Mouse (Mus musculus): ENCODE data around the gene Prmt9.

Prmt9 gene

GRCm38 (mm10) chr8:77549121-77549706 is at the start of gene Prmt9:
Gene Prmt9, plus strand, starts transcription at chr8:77549397.
- DNase-seq, result peak; percentile 93

DNA sequence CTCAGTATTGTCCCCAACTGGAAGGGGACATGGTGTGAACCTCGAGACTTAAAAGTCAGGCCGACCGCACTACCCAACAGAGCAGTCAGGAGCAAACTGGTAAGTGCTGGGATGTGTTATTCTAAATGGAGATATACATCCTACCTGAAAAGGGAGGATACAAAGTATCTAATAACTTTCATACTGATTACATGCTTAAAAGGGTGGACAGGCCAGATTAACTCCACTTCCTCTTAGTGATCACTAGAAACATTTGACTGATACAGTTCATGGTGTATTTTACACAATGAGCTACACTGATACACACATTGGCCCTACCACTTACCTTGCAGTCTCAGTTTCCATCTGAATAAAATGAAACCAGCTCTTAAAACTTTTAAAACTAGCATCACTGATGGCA is 48.9 kb upstream of the Prmt9 start:
- DNase-seq, result no peak

DNA sequence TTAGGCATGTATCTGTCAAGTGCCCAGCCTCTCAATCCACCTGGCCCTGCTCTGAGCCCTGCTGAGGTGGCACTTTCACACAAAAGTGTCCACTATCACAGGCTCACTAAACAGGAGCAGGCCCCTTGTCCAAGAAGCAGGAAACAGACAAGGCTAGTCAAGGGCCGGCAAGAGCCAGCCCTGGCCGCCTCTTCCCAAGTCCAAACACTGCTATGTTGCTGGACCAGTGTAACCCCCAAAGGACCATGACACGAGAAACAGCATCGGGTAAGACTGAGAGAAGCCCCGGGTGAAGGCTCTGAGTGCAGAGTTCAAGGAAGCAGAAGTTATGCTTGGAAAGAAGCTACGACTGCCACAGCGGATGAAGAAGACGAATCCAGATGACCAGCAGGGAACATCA is 48.1 kb upstream of the Prmt9 start:
- DNase-seq, result no peak

DNA sequence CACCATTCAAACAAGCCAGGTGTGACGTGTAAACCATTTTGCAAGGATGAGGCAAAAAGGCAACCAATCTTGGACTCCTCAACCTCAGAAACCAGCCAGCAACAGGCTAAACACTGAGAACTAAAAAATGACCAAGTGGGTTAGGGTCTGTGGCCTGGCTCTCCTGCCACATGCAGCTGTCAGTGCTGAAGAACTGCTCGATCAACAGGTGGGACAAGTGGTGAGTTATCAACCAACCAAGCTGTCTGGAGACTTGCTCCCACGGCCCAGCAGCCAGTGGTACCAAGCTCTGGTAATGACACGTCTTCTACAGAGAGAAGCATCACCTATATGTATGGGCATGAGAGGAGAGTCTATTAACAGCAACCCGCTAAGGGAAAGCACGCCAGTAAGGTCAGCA is 46.6 kb upstream of the Prmt9 start:
- DNase-seq, result no peak

GRCm38 (mm10) chr8:77506539-77506938 is 42.7 kb upstream of the Prmt9 start:
- DNase-seq, result no peak

- no peak for DNase-seq
These were observed 41.6 kb upstream of the Prmt9 start for GRCm38 (mm10) chr8:77507510-77508035.

DNA sequence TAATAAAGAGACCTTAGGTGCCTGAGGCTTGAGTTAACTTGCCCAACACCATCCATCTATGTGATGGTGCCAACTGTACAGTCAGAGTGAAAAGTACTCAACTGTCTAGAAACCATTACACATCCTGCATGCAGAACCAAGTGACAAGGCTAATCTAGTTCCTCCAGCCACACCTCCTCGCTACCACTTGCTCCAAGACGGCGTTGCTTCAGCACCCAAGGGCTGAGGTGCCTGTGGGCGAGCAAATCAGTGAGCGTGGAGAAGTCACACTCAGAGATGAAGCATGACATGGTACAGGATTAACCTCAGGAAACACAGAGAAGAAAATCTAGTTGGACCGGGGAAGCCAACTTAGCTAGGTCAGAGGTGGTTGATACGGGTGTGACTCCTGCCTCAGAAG is 40.2 kb upstream of the Prmt9 start:
- DNase-seq, result no peak

DNA sequence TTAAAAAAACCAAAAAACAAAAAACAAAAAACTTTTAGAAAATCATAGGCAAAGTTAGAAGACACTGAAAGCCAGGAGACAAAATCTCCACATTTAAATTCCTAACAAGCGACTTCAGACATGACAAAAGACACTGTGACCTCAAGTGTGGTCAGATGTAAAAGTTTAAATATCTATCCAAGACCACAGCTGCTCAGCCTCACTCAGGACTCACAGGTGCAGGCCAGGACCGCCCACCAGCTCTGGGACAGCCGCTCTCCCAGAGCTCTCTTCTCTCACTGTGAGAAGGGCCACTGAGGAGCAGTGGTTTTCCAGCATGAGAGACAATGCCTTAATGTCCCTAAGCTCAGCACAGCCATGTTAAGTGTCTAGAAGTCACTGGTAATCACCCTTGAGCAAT is 38.8 kb upstream of the Prmt9 start:
- DNase-seq, result no peak

GRCm38 (mm10) chr8:77511750-77512493 is 37.3 kb upstream of the Prmt9 start:
- no peak for DNase-seq

DNA sequence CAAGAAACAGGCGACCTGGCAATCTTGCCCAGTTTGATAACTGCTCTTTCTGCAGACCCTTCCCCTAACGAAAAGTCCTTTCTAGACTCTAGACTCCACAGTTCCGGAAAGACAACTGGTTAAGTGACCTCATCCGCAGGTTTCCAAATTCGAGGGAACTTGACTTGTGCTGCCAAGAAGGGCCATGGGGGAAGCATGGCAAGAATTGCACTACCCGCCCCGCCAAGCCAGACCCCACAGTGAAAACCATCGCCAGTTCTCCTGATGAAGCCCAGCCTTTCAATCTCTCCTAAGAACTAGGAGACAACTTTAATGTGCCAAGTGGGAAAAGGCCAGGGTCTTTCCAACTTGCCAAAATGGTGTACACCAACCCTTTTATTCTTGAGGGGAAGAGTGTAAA is 34.0 kb upstream of the Prmt9 start:
- DNase-seq, result no peak

DNA sequence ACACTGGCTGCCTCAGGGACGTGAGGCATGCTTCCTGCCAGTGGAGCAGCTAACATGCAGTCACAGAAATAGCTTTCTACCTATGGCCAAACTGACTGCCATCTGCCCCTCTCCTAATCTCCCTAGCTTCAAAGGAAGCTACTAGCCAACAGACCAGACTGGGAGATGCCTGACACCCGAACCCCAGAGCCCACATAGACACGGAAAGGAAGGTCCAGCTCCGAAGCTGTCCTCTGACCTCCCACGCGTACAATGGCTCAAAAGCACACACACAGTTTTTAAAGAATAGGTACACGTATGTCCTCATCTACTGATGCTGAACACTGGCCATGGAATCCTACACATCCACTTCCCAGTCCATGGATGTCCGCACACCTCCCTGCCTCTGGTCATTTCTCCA is 33.4 kb upstream of the Prmt9 start:
- no peak for DNase-seq

DNA sequence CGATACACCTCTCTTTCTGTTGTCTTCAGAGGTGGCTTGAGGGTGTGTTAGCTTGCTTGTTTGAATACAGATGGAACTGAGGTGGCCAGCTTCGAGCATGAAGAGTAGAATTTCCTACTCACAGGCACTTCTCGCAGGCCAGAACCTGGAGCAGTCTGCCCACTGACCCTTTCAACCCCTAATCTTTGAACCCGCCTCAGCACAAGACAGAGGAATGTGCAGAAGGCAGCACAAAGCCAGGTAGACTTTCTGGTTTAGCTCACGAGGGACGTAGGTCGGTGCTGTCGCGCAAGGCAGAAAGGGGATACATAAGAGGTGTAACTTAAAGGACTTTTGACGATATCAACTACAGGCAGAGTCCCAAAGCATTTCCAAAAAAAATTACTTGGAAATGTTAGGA is 32.4 kb upstream of the Prmt9 start:
- DNase-seq, result peak; percentile 19 to 20

DNA sequence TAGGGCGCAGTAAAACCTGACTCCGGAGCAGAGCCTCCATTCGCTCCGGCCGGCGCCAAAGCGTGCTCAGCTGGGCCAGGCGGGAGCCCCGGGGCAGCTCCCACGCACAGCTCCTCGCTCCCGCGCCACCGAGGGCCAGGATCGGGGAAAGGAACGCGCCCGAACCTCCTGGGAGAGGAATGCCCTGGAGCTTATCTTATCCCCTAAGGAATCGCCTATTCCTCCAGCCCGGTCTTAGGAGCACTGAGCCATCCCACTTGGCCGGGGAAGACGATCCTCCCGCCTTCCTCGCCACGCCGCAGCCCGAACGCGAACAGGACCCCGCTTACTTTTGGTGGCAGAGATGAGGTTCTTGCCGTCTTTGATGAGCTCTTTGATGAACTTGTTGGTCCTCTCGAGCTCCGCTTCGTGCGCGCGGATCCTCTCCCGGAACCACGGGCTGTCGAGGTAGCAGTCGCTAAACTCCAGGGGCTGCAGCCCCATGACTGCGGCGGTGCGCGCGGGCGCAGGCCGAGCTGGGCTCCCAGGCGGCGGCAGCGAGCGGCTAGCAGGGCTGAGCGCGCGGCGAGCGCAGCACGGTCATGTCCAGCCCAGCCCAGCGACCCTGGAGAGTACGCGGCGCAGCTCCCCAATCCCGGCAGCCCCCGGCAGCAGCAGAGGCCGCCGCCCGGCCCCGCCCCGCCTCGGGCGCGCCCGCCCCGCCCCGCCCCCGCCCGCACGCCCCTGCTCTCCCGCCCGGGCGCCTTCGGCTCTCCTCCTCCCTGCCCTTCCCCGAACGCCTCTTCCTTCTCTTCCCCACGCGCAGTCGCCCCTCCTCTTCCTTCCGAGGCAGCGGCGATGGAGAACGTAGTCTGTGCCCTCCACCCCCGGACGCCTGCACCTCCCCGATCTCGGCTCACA is 31.6 kb upstream of the Prmt9 start, which contains the start of gene Arhgap10:
Gene Arhgap10, minus strand, starts transcription at position 653 of the 900 bp plus-strand sequence.
- peak; percentile 86 to 91 for DNase-seq

DNA sequence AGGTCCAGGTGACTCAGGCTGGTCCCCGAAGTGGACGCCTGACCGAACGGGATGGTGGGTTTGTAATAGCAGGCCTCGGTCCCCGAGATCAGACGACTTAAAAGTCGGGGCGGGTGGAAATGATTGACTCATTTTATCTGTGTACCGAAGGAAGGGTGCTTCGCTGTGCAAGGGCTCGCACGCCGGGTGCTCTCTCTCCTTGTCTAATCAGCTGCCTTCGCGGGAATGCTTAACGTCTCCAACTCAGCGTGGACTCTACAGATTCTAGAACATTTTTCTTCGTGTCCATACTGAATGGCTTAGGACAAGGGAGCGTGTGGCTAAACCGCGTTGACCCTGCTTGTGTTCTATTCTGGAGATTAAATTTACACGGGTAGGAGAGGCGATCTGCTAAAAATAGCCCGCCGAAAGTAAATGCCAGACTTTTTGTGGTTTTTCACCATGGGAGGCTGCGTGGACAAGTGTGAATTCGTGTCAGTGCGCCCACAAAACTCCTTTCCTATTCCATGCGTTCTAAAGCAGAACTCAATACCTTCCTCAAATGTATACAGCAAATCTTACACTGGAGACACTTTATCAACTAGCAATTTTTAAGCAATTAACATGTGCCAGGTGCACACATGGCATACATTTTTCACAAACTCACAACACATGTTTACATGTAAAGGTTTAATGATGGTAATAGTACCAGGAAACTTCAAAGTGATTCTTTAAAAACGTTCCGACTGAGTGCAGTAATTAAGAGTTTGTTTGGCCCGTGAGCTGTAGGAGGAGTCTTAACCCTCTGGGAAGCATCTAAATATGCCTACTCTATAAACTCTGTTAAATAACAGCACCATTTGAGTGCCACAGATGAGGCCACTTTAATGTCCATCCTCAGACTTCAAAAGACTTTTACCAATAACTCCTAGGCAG is 30.7 kb upstream of the Prmt9 start:
- DNase-seq, result no peak

DNA sequence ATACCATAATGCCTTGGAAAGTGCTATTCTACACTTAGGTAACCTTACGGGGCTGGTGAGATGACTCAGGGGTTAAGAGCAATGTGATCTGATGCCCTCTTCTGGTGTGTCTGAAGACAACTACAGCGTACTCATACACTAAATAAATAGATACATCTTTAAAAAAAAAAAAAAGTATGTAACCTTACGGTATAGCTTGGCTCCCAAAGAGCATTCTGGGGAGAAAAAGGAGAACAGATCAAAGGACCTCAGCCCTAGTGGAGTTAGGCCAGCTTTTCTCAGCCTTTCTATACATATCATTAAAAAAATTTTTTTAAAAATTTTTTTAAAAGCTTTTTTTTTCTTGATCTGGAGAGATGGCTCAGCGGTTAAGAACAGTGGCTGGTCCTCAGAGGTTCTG is 28.6 kb upstream of the Prmt9 start:
- DNase-seq, result no peak

- no peak for DNase-seq
These were observed 28.0 kb upstream of the Prmt9 start for GRCm38 (mm10) chr8:77521028-77521785.

DNA sequence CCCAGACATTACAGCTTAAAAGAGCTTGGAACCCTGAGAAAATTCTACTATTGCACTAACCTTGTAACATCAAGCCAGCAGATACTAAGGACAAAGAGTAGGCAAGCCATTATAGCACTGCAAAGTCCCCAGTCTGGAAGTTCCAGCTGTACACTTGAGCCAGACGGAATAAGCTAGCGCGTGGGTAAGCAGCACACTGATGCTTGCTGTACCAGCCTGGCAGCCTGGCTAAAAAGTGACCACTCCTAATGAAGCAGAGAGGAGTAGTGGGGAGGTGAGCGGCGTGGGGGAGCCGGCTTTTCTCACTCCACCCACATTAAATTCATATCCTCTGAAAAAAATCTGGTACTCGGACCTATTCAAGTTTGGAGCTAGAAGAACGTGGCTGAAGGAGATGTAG is 26.2 kb upstream of the Prmt9 start:
- no peak for DNase-seq

- DNase-seq, result no peak
These were observed 25.1 kb upstream of the Prmt9 start for GRCm38 (mm10) chr8:77524018-77524615.

- no peak for DNase-seq
These were observed 24.3 kb upstream of the Prmt9 start for GRCm38 (mm10) chr8:77524906-77525305.

- DNase-seq, result no peak
These were observed 23.1 kb upstream of the Prmt9 start for GRCm38 (mm10) chr8:77526130-77526529.
